Mouse (Mus musculus) CD4-positive helper T cell, adult 2 months (primary cell): ENCODE results near the gene Foxp4.

Experiments used
- DNase-seq: peaks from one replicate; pipeline ENCODE4 v3.0.0-alpha.2; 2012; ENCODE audit warnings: low read depth, missing footprints, low spot score

Foxp4 gene

DNA sequence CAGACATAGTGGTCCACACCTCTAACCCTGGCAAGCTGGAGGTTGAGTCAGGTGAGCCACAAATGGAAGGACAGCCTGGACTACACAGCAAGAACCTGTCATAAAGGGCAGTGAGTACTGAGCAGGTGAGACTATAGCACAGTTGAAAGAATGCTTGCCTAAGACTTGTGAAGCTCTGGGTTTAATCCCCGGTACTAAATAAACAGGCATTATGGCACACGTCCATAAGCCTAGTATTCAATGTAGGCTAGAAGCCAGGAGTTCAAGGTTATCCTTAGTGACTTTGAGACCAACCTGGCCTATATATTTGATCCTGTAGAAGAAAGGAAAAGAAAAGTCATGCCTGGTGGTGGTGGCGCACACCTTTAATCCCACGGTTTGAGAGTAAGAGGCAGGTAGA lies 12.1 kb upstream of the Foxp4 start:
- DNase-seq = no peak

DNA sequence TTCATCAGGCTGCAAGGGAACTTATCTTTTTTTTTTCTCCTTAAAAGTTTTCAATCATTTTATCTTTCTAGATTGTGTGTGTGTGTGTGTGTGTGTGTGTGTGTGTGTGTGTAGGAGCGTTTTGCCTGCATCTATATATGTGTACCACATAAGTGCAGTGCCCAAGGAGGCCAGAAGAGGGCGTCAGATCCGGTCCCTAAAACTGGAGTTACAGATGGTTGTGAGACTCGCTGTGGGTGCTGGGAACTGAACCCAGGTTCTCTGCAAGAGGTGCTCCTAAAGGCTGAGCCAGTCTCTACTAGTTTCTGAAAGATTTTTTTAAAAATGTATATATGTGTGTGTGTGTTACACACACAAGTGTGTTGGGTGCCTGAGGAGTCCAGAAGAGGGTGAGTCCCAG lies 5.0 kb upstream of the Foxp4 start:
- DNase-seq = no peak

DNA sequence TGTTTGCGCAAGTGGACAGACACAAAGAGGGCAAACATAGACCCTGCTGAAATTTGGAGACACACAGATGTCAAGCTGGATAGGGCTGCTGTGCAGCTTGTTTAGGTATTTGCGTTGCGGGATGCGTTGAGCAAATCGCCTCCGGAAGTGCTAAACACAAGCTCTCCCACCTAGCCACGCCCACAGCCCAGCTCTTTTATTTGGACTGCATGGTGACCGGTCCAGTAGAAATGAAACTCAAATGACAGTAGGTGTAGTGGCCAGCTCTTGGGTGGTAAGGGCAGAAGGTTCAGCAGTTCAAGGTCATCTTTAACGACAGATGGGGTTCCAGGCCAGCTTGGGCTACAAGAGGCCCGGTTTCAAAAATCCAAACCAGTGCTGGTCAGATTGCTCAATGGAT lies 1.5 kb upstream of the Foxp4 start:
- DNase-seq = no peak

DNA sequence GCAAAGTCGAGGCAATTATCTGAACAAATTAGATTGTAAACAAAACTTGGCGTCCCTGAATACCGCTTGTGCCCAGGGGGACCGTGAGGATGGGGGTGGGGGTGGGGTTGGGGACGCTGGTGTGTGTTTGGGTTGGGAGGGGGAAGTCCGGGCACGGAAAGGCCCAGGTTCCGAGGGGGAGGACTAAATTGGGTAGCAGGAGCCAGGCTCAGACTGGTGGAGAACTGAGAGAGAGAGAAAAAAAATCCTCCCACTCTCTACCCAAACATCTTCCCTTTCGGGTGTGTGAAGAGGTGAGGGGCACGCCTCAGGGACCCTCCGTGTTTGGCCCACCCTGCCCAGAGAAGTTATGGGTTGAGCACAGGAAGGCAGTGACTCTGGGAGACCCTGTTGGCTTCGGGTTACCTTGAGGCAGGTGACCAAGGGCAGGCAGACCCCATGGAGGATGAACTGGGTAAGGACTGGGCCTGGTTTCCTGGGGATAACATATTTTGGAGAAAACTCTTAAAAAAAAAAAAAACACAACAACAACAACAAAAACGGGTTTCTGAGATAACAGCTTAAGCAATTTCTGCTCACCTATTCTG lies 988 bp upstream of the Foxp4 start:
- DNase-seq = peak; percentile 58

DNA sequence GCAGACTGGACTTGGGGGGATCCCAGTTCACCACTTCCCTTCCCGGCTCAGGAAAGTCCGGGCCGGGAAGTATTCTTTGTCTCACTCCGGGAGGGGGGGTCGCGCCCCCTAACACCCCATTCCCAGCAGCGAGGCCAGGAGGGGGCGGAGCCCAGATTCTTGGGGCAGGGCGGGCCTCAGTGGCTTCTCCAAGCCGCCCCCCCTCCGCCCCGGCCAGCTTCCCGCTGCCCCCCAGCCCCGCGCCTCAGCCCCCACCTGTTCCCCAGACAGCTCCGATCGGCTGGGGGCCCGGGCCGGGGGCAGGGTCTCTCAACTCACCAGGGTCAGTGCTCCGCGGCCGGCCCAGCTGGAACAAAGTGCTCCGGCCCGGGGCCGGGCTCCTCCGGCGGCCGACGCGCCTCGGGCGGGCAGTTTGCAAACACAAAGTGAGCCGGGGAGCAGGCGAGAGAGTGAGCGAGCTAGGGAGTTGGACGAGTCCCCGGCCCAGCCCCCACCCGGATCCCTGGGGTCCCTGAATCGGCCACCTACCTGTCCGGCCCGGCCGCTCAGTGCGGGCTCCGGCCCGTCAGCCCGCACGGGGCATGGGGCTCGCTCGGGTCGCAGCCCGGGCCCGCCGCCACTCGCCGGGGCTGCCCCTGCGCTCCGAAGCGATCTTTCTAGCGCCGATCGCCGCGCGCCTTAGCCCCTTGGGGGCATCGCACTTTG lies 615 bp downstream of the Foxp4 start:
- peak; percentile 60 for DNase-seq

DNA sequence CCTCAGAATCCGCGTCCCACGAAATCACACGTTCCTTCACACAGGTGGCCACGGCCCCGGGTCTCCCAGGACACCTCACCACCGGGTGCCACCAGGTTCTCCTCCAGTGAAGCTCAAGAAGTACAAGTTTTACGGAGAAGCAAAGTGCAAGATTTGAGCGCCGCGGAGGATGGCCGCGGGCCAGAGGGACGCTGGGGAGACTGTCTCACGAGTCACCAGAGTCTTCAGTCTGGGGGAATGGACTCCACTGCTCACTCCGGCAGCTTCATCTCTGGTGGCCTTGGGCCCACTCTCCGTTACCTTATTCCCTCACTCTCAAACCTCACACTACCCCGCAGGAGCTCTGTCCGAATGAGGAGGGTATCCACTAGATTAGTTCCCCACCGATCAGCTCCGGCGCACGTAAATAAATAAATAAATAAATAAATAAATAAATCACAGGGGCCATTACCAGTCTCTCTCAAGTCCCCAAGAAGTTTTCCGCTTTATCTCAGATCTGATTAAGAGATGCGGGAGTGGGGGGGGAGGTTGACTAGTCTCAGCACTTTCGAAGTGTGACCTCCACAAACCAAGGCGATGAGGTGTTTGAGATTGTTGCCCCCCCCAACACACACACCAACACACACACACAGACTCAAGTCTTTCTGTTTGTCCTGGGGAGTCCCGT lies 1.3 kb downstream of the Foxp4 start:
- peak; percentile 50 for DNase-seq

DNA sequence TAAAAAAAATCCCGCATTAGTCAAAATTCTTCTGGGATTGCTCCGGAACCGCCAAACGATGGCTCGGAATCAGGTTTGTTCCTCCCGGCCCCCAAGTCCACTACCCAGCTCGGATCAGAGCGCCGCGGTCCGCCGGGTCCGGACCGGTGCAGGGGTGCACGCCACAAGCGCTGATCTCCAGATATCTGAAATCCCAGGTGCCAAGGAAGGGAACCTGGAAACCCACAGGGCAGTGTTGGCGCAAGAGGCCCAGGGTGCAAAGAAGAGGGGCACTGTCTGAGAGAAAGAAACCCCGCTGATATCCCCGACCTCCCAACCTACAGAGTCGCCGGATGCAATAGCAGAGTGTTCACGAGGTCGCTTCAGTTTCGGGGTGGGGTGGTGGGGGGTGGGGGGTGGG lies 1.9 kb downstream of the Foxp4 start:
- DNase-seq = peak; percentile 24

DNA sequence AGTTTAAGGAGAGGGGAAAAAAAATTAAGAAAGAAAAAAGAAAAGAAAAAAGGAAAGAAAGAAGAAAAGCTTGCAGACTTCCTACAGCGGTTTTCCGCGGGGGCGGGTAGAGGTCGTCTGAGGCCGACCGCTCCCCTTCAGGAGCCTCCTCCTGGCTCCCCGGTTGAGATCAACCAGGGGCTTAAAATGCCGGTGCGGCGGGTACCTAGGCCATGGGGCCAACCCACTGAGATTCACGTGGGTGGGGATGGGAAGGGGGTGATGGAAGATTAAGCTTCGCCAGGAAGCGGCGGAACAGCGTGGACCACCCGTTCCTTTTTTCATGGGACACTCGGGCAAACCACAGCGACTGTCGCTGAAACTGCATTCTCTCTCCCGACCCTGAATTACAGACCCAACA lies 2.3 kb downstream of the Foxp4 start:
- DNase-seq = peak; percentile 50

DNA sequence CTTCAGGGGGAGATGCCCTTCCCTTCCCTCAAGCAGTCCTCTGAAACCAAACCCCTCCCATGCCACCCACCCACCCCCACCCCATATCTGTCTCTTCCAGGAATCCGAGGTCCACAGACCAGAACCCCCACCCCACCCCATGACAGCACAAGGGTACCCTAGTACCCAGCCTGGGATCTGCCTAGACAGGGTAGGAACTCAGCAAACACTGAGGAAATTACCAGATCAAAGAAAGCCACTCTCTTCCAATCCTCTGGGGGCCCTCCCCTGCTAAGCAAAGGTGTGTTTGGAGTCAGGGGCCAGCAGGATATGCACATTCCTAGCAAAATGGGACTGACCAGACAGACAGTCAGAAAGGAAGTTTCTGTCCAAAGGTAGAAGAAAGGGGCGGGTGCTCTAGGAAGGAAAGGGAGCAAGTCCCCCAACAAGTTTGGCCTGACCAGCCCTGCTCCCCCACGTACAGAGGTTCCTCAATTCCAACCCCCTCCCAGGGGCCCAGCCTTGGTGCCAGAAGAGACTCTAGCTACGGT lies 3.2 kb downstream of the Foxp4 start:
- DNase-seq = no peak

DNA sequence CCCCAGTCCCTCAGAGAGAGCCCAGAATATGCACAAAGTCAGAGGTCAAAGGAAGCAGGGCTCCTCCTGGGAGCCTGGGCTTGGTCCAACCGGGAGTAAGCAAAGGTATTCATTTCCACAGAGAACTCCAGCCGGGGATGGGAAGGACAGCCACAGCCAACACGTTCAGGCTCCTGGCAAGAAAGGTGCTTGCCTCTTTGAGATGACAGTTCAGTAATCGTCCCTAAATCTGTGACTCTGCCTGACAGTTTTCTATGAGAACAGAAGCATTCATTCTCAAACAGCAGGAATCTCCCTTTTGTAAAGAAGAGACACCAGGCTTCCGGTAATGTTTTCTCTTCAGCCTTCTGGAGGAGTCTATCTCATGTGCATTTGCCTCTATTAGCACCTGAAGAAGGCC lies 4.6 kb downstream of the Foxp4 start:
- DNase-seq = no peak

DNA sequence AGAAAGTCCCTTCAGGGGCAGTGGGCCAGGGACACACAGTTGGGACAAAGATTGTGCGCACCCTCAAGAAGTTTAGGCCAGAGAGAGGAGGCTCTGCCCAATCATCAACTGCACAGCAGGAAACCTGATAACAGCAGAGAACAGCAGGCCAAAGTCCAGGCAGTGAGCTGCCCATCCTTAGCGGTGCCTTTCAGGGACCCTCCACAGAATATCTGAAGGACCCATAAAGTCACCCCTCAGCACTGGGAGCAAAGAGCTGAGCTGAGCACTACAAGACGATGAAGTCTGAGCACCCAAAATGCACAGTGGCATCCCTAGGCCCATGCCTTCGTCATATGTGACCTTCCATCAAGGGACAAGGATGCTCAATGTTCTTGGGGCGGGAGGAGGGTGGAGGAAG lies 6.5 kb downstream of the Foxp4 start:
- no peak for DNase-seq

DNA sequence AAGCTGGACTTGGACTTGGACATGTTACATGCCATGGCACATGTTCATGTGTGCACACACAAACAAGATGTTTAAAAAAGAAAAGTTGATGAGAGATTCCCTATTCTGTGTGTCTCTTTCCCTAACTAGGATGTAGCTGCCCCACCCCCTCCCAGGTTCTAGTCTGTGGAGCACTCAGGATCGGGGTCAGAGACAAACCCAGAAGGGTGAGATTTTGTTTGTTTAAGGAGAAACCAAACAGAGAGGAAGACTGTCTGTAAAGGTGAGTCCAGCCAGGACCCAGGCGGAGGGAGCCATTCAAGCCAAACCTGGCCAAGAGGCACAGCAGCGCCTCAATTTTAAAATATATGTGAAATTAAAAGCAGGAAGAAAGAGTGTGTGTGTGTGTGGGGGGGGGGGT lies 7.2 kb downstream of the Foxp4 start:
- DNase-seq = no peak

DNA sequence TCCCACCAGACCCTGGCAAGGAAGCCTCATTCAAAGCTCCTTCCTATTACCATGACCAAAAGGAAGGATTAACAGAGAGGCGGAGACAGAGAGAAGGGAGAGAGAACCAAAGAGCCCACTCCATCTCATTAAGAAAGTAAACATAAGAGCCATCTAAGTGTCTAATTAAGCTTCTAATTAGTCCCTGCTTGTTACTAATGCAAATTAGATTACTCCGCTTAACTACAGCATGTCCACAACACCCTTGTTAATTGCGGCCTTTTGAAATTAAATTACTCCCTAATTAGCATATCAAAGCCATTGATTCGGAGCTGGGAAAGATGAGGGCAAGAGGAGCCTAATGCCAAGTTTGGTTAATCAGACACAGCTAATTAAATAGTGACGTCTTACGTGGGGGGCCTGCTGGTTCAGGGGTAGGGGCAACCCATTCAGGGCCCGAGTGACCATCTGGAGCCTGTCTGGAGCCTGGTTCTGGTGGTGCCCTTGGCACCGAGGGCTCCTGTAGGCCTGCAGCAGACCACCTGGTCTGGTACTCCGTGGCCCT lies 9.7 kb downstream of the Foxp4 start:
- no peak for DNase-seq

DNA sequence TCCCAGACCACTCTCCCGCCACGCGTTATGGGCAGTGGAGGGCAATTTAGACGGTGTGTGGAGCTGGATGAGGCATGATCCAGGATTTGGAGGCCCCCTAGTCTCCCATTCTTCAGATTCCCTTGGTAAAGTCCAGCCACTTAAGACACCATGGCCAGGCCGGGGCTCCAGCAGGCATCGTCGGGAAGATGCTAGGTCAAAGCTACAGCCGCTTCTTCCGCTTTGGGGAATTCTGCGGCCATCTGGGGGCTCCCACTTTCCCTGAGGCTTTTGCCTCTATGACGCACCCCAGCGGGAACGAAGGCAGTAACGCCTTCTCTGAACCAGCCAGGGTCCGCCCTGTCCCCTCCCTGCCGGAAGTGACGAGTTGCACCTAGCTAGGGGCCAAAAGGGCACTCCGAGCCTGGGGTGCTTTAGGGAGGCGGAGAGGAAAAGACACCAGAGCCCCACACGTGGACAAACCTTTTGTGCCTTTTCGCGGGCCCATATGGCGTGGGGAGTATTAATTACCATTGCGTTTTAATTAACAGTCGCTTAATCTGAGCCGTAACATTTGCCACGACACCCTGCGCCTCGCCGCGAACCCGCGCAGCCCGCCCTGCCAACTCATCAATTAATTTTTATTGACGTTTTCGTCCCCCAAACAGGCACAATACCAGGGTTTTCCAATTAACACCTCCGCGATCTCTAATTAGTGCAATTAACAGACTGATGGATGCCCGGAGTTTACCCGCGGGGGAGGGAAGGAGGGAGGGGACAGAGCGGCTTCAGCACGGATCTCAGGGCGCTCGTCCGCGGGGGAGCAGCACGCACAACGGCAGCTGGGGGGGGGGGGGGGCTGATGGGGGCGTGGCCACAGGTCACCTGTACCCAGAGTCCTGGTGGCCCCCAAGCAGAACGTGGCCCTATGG lies 15.1 kb downstream of the Foxp4 start:
- DNase-seq = peak; percentile 77

DNA sequence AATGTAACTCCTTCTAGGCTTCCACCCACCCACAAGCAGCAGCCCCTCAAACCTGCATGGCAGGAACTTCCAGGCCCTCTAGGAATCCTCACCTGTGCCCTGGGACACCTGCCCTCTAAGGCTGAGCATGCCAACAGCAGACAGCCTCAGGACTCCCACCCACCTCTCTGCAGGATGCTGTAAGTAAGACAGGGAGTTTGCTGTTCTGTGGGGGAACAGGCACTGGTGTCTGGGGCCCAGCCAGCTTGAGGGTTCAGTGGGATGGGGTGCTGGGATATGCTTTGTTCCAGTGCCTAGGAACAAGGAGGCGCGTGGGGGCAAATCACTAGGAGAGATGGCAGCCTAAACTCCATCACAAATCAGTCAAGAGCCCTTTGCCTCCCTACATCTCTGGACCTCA lies 16.4 kb downstream of the Foxp4 start:
- DNase-seq = no peak

DNA sequence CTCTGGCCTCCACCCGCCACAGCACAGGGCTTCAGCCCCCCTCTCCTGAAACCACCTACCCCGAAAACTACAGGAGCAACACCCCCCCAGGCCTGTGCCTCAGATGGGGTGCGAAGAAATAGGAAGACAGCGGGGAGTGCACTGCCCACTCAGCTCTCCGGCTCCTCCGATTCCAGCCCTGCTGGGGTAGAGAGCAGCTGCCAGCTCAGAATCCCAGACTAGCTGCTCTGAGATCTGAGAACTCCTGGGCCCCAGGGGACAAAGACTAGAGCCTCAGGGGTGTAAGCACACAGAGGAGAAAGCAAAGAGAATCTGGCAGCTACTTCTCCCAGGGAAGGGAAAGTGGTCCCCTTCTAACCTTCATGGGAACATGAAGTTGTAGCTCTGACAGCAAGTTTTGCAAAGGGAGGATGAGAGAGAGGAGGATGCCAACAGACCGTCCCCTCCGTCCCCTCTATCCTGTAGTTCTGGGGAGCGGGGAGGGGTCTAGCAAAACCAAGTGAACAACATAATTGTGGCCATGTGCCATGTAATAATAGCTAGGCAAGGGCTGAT lies 17.0 kb downstream of the Foxp4 start:
- DNase-seq = no peak

DNA sequence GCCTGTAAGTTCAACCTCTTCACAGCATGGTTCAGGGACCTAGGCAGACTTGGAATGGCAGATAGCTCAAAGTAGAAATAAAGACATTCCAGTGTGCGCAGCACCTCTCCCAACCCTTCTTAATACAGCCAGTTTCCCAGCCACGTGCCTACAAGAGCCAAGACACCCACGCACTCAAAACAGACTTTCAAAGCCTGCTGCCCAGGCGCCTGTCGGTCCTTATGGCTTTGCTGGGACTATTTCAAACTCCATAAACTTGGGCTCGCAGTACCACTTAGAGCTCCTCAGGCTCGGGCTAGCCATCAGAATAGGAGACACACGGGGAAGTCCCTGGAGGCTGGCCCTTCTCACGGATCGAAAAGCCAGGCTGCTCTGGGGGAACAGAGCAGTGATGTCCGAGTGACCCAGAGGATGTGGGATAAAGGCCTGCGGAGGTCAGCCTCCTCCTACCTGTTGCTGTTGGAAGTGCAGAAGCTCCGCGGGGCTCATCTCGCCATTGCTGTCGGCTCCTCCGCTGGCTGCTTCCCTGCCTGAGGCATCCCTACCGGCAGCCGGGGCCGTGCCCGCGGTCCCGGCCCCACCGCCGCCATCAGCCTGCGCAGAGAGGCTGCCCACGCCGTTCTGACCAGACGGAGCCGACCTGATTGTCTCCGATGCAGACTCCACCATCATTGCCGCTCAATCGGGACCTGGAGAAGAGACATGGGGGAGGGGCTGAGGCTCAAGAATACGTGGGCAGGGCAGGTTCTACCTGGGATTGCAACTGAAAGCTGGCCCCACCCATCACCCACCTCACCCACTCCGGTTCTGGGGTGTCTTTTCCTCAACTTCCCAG lies 20.4 kb downstream of the Foxp4 start:
- no peak for DNase-seq

DNA sequence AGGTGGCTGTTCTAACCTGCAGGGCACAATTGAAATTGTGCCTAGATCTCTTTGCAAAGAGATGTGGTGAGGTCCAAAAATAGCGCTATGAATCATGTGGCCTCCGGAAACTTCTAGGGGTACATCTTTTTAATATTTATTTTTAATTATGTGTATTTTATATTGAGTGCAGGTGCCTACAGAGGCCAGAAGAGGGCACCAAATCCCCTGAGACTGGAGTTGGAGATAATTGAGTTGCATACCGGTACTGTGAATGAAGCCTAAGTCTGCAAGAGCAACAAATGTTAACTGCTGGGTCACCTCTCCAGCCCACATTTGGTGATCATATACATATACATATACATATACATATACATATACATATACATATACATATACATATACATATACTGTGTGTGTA lies 22.7 kb downstream of the Foxp4 start:
- peak; percentile 36 for DNase-seq

DNA sequence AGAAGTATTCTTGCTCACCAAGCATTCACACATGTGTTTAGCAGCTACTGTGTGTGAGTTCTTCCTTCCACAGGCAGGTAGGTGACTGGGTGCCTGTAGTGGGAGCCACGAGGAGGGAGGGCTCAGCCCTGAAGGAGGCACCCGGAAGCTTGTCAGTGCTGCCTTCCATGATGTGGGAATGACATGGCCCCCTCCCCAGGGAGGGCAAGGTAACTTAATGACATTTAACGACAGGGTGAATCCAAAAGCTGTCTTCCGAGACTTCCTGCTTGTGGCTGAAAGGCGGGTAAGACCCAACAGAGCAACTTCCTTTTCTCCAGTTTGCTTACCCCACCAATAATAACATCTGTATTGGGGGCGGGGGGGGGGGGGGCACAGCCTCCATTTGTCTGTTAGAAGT lies 23.7 kb downstream of the Foxp4 start:
- DNase-seq = no peak

DNA sequence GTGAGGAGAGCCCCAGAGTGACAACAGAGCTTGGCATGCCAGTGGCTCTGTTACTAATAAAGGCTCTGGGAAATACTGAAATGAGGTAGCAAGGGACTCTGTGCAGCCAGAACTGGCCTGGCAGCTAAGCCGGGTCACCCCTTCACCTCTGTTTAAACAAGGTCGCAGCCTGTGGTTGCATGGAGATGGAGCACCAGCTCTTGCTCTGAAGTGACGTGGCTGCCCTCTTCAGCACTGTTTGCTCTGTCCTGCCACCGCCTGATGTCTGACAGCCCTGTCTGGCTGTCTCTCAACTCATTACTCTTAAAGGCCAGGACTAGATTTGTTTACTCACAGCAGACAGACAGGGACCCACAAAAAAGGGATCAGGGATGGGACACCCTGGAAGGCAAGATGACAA lies 25.3 kb downstream of the Foxp4 start:
- no peak for DNase-seq
